Mouse (Mus musculus) CH12.LX (cell line): ENCODE measurements around the gene Fbxo28.

Experiments
- MAZ ChIP-seq: IDR thresholded peaks from 2 replicates; pipeline ENCODE4 v1.6.1; 2012; ENCODE audit warnings: low read depth, mild to moderate bottlenecking, inconsistent platforms, low read length, improper control_type of control experiment, moderate library complexity
- MYC ChIP-seq: IDR thresholded peaks from 2 replicates; pipeline ENCODE4 v1.6.1; 2011; ENCODE audit warnings: low read depth, mild to moderate bottlenecking, improper control_type of control experiment, low read length
- ZMIZ1 ChIP-seq: IDR thresholded peaks from 2 replicates; pipeline ENCODE4 v1.6.1; 2012; ENCODE audit warnings: low read depth, mild to moderate bottlenecking, inconsistent platforms, low read length, improper control_type of control experiment

DNA sequence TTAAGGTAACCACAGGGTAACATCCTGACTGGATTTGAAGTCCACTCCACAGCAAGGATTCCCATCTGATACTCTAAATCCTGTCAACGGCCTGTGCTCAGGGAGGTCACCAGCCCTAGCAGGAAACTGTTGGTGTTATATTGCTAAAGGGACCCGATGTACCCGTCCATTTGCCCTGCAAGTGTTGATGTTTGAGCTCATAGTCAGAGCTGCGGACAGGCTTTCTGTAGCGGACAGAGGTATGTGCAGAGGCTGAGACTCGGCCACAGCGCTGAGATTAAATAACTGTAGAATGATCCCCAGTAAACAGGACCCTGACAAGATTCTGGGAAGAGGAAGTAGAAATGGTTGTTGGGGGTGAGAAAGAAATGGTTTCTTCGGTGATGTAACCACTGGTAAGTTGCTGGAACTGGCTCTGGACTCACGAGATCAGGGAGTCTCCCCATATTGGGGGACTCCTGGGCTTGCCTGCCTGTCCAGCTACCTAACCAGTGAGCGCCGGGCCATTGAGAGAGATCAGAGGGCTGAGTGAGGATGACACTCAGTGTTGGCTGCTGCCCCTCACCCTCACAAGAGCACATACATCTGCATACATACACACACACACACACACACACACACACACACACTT, 36.9 kb upstream of the Fbxo28 start:
- no peak for TF ChIP-seq ZMIZ1
- no peak for TF ChIP-seq MAZ
- TF ChIP-seq MYC = no peak
